ENCODE assay signal across 30 mouse cellular contexts in genomic region chr2:108919500-108920045, GRCm38 (mm10).
A peak's percentile ranks its signal among the peaks of the same experiment; 100 is the strongest.
DNase-seq lines count a peak whose midpoint lies in the region; ATAC-seq and TF ChIP-seq lines count a peak whose summit lies in the region.
"Had no signal": no experiment of that assay in that cellular context is flagged by ENCODE, and none has a peak within 500 bp of the region (broad histone marks: within the 10 kb centered on the region; RNA-seq: fewer than 3 reads in every experiment).

No protein-coding gene starts in this region.

- H3K27ac ChIP-seq in liver, adult 2 months (replicated peaks; ENCODE audit: insufficient read depth, low read depth, low read length): no peak overlapping the region
- H3K27ac ChIP-seq in stomach, embryonic 14.5 days (ENCODE audit: low read length): no peak overlapping the region
- no peak overlapping the region for H3K27ac ChIP-seq in stomach, postnatal 0 days (replicated peaks)
- peak overlapping the region; percentile 45; the same call in 1 of the 2 replicates for H3K27ac ChIP-seq in brown adipose tissue, adult 24 weeks (replicated peaks; ENCODE audit: low read depth, low read length)
- H3K27ac ChIP-seq in hindbrain, embryonic 16.5 days (ENCODE audit: low read depth, low read length): no peak overlapping the region
- no peak overlapping the region for H3K27ac ChIP-seq in heart, adult 2 months
- H3K27ac ChIP-seq: embryonic facial prominence, embryonic 12.5 days; embryonic facial prominence, embryonic 15.5 days; gastrocnemius, adult 2 months; heart, embryonic 10.5 days; heart, embryonic 13.5 days; hindbrain, embryonic 14.5 days; intestine, embryonic 15.5 days had no signal

- ATAC-seq in stomach, embryonic 14.5 days (ENCODE audit: insufficient number of reproducible peaks, insufficient read depth, low FRiP score, low read depth): 0 out of 2 replicates have a peak, but pooled peaks have one; percentile 40
- no peak for ATAC-seq in stomach, postnatal 0 days (ENCODE audit: low FRiP score, low TSS enrichment)
- no peak for ATAC-seq in hindbrain, embryonic 16.5 days
- ATAC-seq: activated CD4-positive, CD25-positive, alpha-beta regulatory T cell, adult 4 months; CD4-positive, CD25-positive, alpha-beta regulatory T cell, adult 4 months; forebrain, embryonic 14.5 days; forebrain, postnatal 0 days had no signal

- no peaks in the 10 kb centered on the region for H3K9me3 ChIP-seq in stomach, embryonic 14.5 days (ENCODE audit: control insufficient read depth, low read depth, low read length)
- no peaks in the 10 kb centered on the region for H3K9me3 ChIP-seq in stomach, postnatal 0 days (ENCODE audit: control insufficient read depth, low read length)
- H3K9me3 ChIP-seq in hindbrain, embryonic 16.5 days (ENCODE audit: control insufficient read depth, low read length): no peaks in the 10 kb centered on the region
- H3K9me3 ChIP-seq: embryonic facial prominence, embryonic 12.5 days; embryonic facial prominence, embryonic 15.5 days; heart, embryonic 10.5 days; heart, embryonic 13.5 days; intestine, embryonic 15.5 days had no signal

- H3K4me3 ChIP-seq in liver, adult 2 months (ENCODE audit: insufficient read depth, low read depth, low read length): no peak overlapping the region
- H3K4me3 ChIP-seq in stomach, embryonic 14.5 days (ENCODE audit: low read depth, low read length): no peak overlapping the region
- no peak overlapping the region for H3K4me3 ChIP-seq in stomach, postnatal 0 days (ENCODE audit: low read depth, low read length)
- H3K4me3 ChIP-seq in brown adipose tissue, adult 24 weeks (ENCODE audit: insufficient read depth, low read depth, low read length): no peak overlapping the region
- H3K4me3 ChIP-seq in hindbrain, embryonic 16.5 days (ENCODE audit: low read length): no peak overlapping the region
- no peak overlapping the region for H3K4me3 ChIP-seq in heart, adult 2 months
- H3K4me3 ChIP-seq: embryonic facial prominence, embryonic 12.5 days; embryonic facial prominence, embryonic 15.5 days; erythroblast, embryonic 14.5 days; gastrocnemius, adult 2 months; heart, embryonic 10.5 days; heart, embryonic 13.5 days; intestine, embryonic 15.5 days had no signal

- no peak for TF ChIP-seq POLR2A in liver, adult 2 months (IDR thresholded peaks at IDR 0.05; ENCODE audit: extremely low read depth, insufficient read depth, low read length)
- TF ChIP-seq POLR2A in heart, adult 2 months (IDR thresholded peaks at IDR 0.05; ENCODE audit: insufficient read depth, low read depth, low read length): no peak

- H3K4me2 ChIP-seq in stomach, embryonic 14.5 days (replicated peaks; ENCODE audit: low read depth, low read length): no peak overlapping the region
- H3K4me2 ChIP-seq in stomach, postnatal 0 days (replicated peaks; ENCODE audit: low read depth): no peak overlapping the region
- no peak overlapping the region for H3K4me2 ChIP-seq in hindbrain, embryonic 16.5 days (ENCODE audit: low read length)
- H3K4me2 ChIP-seq: embryonic facial prominence, embryonic 12.5 days; embryonic facial prominence, embryonic 15.5 days; heart, embryonic 13.5 days; hindbrain, embryonic 14.5 days; intestine, embryonic 15.5 days had no signal

- no peak for TF ChIP-seq EP300 in stomach, postnatal 0 days (optimal IDR thresholded peaks at IDR 0.05)
- no peak for TF ChIP-seq EP300 in heart, adult 2 months (IDR thresholded peaks at IDR 0.05; ENCODE audit: insufficient read depth, low read depth, low read length)

- intact Hi-C loops in heart, adult 2 months (cut with DNase I): no loop called here

- H3K79me2 ChIP-seq in liver, adult 2 months (ENCODE audit: control insufficient read depth, insufficient read depth, low read length): no peaks in the 10 kb centered on the region
- H3K79me2 ChIP-seq in heart, adult 2 months (replicated peaks; ENCODE audit: control insufficient read depth, insufficient read depth, low read length): no peaks in the 10 kb centered on the region

- H3K4me1 ChIP-seq in liver, adult 2 months (ENCODE audit: control insufficient read depth, insufficient read depth, low read length): no peaks in the 10 kb centered on the region
- no peaks in the 10 kb centered on the region for H3K4me1 ChIP-seq in stomach, embryonic 14.5 days (ENCODE audit: control insufficient read depth, insufficient read depth, low read length)
- no peaks in the 10 kb centered on the region for H3K4me1 ChIP-seq in stomach, postnatal 0 days (replicated peaks; ENCODE audit: control insufficient read depth, insufficient read depth)
- no peaks in the 10 kb centered on the region for H3K4me1 ChIP-seq in brown adipose tissue, adult 24 weeks (ENCODE audit: control insufficient read depth, insufficient read depth, insufficient read length, low read length)
- H3K4me1 ChIP-seq in hindbrain, embryonic 16.5 days (ENCODE audit: control insufficient read depth, insufficient read depth, low read depth, low read length): no peaks in the 10 kb centered on the region
- H3K4me1 ChIP-seq in heart, adult 2 months (ENCODE audit: control insufficient read depth, insufficient read depth, low read length): no peaks in the 10 kb centered on the region
- H3K4me1 ChIP-seq: embryonic facial prominence, embryonic 12.5 days; embryonic facial prominence, embryonic 15.5 days; heart, embryonic 10.5 days; heart, embryonic 13.5 days; intestine, embryonic 15.5 days had no signal

- DNase-seq in liver, adult 2 months (ENCODE audit: extremely low read depth, low read depth, low spot score): peak; percentile 63
- no peak for DNase-seq in liver
- no peak for DNase-seq in stomach, postnatal 0 days (ENCODE audit: low spot score)
- peak; percentile 9 for DNase-seq in gonadal fat pad, adult 2 months (ENCODE audit: low read depth)
- no peak for DNase-seq in heart, adult 2 months
- DNase-seq: adrenal gland, postnatal 10 days; adrenal gland, postnatal 36 days; cerebellum, adult 11 months; cerebellum, adult 2 months; cerebellum, adult 9-11 months; cerebellum, postnatal 25 days; forebrain, postnatal 0 days; gastrocnemius, adult 2 months; gastrocnemius, postnatal 14 days; heart, adult 18-20 months; heart, postnatal 14 days; heart, postnatal 4 days had no signal

- 30% methylated on average over 3 of the region's 3 CpGs for WGBS in liver, adult 2 months
- 46% methylated on average over 3 of the region's 3 CpGs for WGBS in stomach, embryonic 14.5 days
- WGBS in stomach, postnatal 0 days: 34% methylated on average over 3 of the region's 3 CpGs
- WGBS in hindbrain, embryonic 16.5 days: 84% methylated on average over 3 of the region's 3 CpGs
- 47% methylated on average over 3 of the region's 3 CpGs for WGBS in heart, adult 2 months

- no peaks in the 10 kb centered on the region for H3K27me3 ChIP-seq in liver, adult 2 months (ENCODE audit: control insufficient read depth, insufficient read depth, low read length)
- H3K27me3 ChIP-seq in stomach, embryonic 14.5 days (ENCODE audit: control insufficient read depth, insufficient read depth, low read length): no peaks in the 10 kb centered on the region
- no peaks in the 10 kb centered on the region for H3K27me3 ChIP-seq in stomach, postnatal 0 days (ENCODE audit: control insufficient read depth, insufficient read depth, low read length)
- H3K27me3 ChIP-seq in hindbrain, embryonic 16.5 days (replicated peaks; ENCODE audit: control insufficient read depth, insufficient read depth, low read length): no peaks in the 10 kb centered on the region
- no peaks in the 10 kb centered on the region for H3K27me3 ChIP-seq in heart, adult 2 months (ENCODE audit: control insufficient read depth, insufficient read depth, low read length)
- H3K27me3 ChIP-seq: embryonic facial prominence, embryonic 12.5 days; embryonic facial prominence, embryonic 15.5 days; heart, embryonic 13.5 days; intestine, embryonic 15.5 days had no signal

- H3K9ac ChIP-seq in liver, adult 2 months (ENCODE audit: low read depth, low read length): no peak overlapping the region
- no peak overlapping the region for H3K9ac ChIP-seq in stomach, embryonic 14.5 days (replicated peaks; ENCODE audit: low read depth, low read length)
- no peak overlapping the region for H3K9ac ChIP-seq in stomach, postnatal 0 days (ENCODE audit: low read length)
- no peak overlapping the region for H3K9ac ChIP-seq in hindbrain, embryonic 16.5 days (ENCODE audit: low read depth, low read length)
- H3K9ac ChIP-seq in heart, adult 2 months (ENCODE audit: low read depth, low read length): no peak overlapping the region
- H3K9ac ChIP-seq: embryonic facial prominence, embryonic 12.5 days; embryonic facial prominence, embryonic 15.5 days; forebrain, postnatal 0 days; heart, embryonic 13.5 days; hindbrain, embryonic 14.5 days; intestine, embryonic 15.5 days had no signal

- H3K36me3 ChIP-seq in liver, adult 2 months (ENCODE audit: control insufficient read depth, insufficient read depth, low read length): no peaks in the 10 kb centered on the region
- H3K36me3 ChIP-seq in stomach, embryonic 14.5 days (ENCODE audit: control insufficient read depth, insufficient read depth, low read length): no peaks in the 10 kb centered on the region
- no peaks in the 10 kb centered on the region for H3K36me3 ChIP-seq in stomach, postnatal 0 days (ENCODE audit: control insufficient read depth, insufficient read depth, low read length)
- H3K36me3 ChIP-seq in hindbrain, embryonic 16.5 days (ENCODE audit: control insufficient read depth, insufficient read depth, low read length): no peaks in the 10 kb centered on the region
- H3K36me3 ChIP-seq in heart, adult 2 months (ENCODE audit: control insufficient read depth, insufficient read depth, low read length): no peaks in the 10 kb centered on the region
- H3K36me3 ChIP-seq: embryonic facial prominence, embryonic 12.5 days; embryonic facial prominence, embryonic 15.5 days; heart, embryonic 10.5 days; heart, embryonic 13.5 days; intestine, embryonic 15.5 days had no signal

- TF ChIP-seq CTCF in liver, adult 2 months (IDR thresholded peaks at IDR 0.05; ENCODE audit: low read depth, low read length): no peak
- TF ChIP-seq CTCF in stomach, postnatal 0 days (IDR thresholded peaks at IDR 0.05; ENCODE audit: low read depth): no peak
- no peak for TF ChIP-seq CTCF in heart, adult 2 months (IDR thresholded peaks at IDR 0.05)

Comparison
In these comparisons a context has a peak if more than half of its experiments do, and no peak if none do; other contexts are left out.
1. DNase-seq: peak in liver, adult 2 months (single experiment) and gonadal fat pad, adult 2 months (single experiment); none in liver (single experiment), stomach, postnatal 0 days (single experiment) and heart, adult 2 months (0 of 2).